Mouse (Mus musculus): ENCODE data around the gene Hecw2.

Hecw2 gene

DNA sequence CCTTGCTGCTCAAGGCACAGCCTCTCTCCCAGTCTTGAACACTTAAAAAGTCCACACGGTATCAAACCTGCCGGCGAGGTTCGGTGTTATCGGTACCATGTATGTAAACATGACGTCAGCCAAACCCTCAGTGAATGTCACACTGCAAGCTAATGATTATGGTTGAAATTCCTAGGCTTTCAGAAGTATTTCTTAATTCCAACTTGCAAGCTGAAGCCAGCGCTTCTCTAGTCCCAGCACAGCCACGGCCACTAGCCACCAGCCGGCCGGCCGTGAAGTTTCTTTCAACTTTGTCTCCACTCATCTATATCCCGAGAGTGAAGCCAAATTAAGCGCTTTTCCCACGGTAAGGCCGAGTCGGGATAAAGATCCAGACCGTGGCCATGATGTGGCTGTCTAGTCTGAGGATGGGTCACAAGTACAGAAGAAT lies 410.7 kb downstream of the Hecw2 start:
- DNase-seq (ENCODE audit: low spot score in 2 of 2) = no peak

- no peak for DNase-seq (ENCODE audit: low spot score in 2 of 2)
Observed at GRCm38 (mm10) chr1:53782956-53783355, 412.0 kb downstream of the Hecw2 start.

DNA sequence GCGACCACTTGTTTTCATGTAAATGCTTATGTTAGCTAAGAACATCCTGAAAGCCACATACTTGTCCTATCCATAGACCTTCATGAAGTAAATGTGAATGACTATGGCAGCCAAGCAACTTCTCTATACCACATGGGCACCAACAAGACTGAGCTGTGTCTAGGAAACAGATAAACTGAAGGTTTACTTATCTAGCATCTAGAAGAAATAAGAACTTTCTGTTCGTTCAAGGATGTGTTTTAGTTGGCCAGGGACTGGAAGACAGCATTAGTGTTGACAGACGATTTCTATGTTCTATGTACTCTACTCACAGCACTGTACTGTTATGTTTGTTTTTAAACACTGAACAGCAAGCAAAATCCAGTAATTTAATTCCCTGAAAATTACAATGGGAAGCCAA lies 412.9 kb downstream of the Hecw2 start:
- DNase-seq (ENCODE audit: low spot score in 2 of 2) = no peak

DNA sequence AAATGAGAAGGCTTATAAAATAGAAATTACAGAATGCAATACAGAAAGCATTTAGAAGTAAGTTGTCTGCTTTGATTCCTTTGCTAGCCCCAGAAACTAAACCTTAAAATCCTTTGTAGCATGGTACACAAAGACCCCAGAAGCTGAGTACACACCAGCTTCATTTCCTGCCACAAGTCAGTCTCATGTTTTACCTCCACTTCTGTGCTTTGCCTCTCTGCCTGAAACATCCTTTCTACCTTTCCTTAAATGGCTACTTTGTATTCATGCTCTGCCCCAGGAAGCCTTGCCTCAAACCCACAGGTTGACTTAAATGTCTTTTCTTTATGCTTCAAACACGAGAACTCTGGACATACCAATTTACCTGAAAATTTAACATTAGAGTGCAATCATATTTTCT lies 413.7 kb downstream of the Hecw2 start:
- no peak for DNase-seq (ENCODE audit: low spot score in 2 of 2)

GRCm38 (mm10) chr1:53776176-53776905 lies 418.6 kb downstream of the Hecw2 start:
- no peak for DNase-seq (ENCODE audit: low spot score in 2 of 2)

GRCm38 (mm10) chr1:53775545-53775944 lies 419.4 kb downstream of the Hecw2 start:
- no peak for DNase-seq (ENCODE audit: low spot score in 2 of 2)

DNA sequence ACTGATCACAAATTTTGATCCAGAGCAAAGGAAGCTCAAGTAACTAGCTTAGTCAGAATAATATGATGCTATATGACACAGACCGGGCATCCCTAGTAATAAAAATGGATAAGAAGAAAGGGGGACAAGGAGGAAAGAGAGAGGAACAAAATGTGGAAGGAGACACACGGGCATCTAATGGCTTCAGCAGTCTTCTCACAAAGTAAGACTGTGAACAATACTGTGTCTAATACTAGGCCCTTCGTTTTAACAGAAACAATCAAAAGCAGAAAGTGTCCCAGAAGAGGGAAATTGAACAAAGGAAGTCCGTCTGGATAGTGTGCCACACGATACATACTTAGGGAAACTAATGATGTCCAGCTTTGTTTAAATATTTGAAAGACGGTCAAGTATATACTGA lies 419.9 kb downstream of the Hecw2 start:
- DNase-seq (ENCODE audit: low spot score in 2 of 2) = no peak

GRCm38 (mm10) chr1:53774571-53774970 lies 420.4 kb downstream of the Hecw2 start:
- DNase-seq (ENCODE audit: low spot score in 2 of 2) = no peak

GRCm38 (mm10) chr1:53773994-53774393 lies 421.0 kb downstream of the Hecw2 start:
- DNase-seq (ENCODE audit: low spot score in 2 of 2) = peak in 1 of 2 experiments; percentile 7

DNA sequence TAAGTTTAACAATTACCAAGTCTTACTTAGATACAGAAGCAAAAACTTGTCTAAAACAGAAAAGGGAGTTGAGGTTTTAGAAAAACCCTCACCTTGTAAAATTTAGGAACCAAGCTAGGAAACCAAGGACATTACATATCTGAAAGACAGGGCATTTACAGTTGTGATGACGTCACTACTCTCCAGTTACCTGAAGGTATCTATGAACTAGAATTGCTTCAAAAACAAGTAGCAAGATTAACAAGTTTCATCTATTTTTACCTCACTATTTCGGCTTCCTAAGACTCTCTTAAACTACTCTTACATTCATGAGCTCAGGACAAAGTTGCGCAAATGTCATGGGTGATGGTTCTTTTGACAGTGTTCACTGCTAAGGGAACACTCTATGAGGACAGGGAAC lies 422.0 kb downstream of the Hecw2 start:
- DNase-seq (ENCODE audit: low spot score in 2 of 2) = no peak

GRCm38 (mm10) chr1:53771476-53771875 lies 423.5 kb downstream of the Hecw2 start:
- DNase-seq (ENCODE audit: low spot score in 2 of 2) = no peak

GRCm38 (mm10) chr1:53766112-53766511 lies 428.9 kb downstream of the Hecw2 start:
- DNase-seq (ENCODE audit: low spot score in 2 of 2) = no peak

DNA sequence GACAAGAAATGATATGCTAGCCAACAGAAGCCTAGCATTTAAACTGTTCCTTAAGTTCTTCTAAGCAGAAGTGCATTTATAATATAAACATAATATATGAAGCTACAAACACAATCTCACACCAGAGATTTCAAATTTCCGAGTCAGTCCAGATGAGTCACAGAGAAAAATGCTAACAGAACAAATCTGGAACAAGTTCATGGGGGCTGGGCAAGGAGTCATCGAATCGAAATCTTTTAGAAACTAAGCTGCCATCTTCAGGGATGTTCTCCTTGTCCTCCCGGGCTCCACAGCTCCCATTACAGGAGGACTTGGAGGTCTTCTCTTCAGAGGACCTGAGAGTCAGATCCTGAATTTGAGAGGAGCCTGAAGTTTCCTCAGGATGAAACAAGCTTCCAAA lies 437.7 kb downstream of the Hecw2 start:
- DNase-seq (ENCODE audit: low spot score in 2 of 2) = no peak

All from left cerebral cortex, adult 9 months (tissue).